Mouse (Mus musculus): ENCODE data around the gene B3galt1. TPM values are rescaled to one million over a fixed set of nuclear protein-coding genes. Genes with fewer than 3 reads are reported as not detected.

Gene B3galt1
- polyA plus RNA-seq (2014; fragmentation: Illumina TruSeq; extraction: RNeasy Lipid Tissue Mini Kit (QIAGEN cat#74804)) = 3.1 TPM

GRCm38 (mm10) chr2:67565480-67566331 lies at the start of gene B3galt1:
B3galt1 (plus strand) TSS chr2:67565871.

Other genes starting within 250 kb of the B3galt1 start
- gene Gm21830, start 152.1 kb upstream of the B3galt1 start, polyA plus RNA-seq (2014; fragmentation: Illumina TruSeq; extraction: RNeasy Lipid Tissue Mini Kit (QIAGEN cat#74804)) = not detected
- not detected for gene Gm26727, start 132.7 kb upstream of the B3galt1 start, polyA plus RNA-seq (2014; fragmentation: Illumina TruSeq; extraction: RNeasy Lipid Tissue Mini Kit (QIAGEN cat#74804))
- gene Xirp2, start 119.9 kb upstream of the B3galt1 start, polyA plus RNA-seq (2014; fragmentation: Illumina TruSeq; extraction: RNeasy Lipid Tissue Mini Kit (QIAGEN cat#74804)) = not detected